Mouse (Mus musculus) CD4-positive, CD25-positive, alpha-beta regulatory T cell, adult 4 months (primary cell): ENCODE measurements around the gene Smyd4. TPM values are rescaled to one million over a fixed set of nuclear protein-coding genes. Genes with fewer than 3 reads are reported as not detected.

Source experiments
- ATAC-seq: one replicate; pipeline ENCODE4 v1.8.0; 2017
- polyA plus RNA-seq, 2 experiments: library from polyadenylated mRNA; unstranded; fragments of 100-300 nt; shearing (Covaris generic); gene quantifications; one replicate each; pipeline ENCODE4 v1.2.1; 2017

Gene Smyd4
- polyA plus RNA-seq, 2 experiments from 2014 or later, result 21.2 to 31.7 TPM

DNA sequence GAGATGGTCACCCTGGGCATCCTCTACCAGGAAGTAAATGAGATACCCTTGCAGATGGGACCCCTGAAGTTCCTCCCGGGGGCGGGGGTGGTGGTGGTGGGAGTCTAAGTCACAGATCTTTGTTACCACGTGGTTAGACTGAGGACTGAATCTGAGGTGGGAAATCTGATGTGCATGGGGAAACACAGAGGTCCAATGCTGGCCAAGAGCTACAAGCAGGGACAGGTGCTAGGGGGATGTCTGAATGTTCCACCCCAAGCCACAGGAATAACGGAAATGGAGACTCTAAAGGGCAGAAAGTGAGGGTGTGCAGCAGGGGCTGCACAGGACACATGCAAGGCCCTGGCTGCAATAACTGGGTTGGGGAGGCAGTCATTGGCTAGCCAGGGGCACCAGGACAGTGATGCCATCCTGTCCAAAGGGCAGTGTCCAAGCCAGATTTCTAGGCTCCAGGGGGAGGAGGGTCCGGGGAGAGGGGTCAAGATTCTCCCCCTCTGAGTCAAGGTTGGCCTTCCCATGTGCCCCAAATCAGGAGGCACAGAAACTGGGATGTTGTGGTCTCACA is 72.7 kb downstream of the Smyd4 start:
- no peak for ATAC-seq

GRCm38 (mm10) chr11:75421375-75422012 is 73.3 kb downstream of the Smyd4 start:
- ATAC-seq, result no peak

- ATAC-seq, result no peak
These were observed 74.0 kb downstream of the Smyd4 start, which contains the start of gene Serpinf1 for GRCm38 (mm10) chr11:75422013-75422792. Serpinf1 (minus strand) TSS chr11:75422701.

- ATAC-seq, result no peak
These were observed 74.9 kb downstream of the Smyd4 start for GRCm38 (mm10) chr11:75423091-75423490.

GRCm38 (mm10) chr11:75424033-75424432 is 75.8 kb downstream of the Smyd4 start:
- no peak for ATAC-seq

GRCm38 (mm10) chr11:75424459-75424858 is 76.2 kb downstream of the Smyd4 start:
- no peak for ATAC-seq

DNA sequence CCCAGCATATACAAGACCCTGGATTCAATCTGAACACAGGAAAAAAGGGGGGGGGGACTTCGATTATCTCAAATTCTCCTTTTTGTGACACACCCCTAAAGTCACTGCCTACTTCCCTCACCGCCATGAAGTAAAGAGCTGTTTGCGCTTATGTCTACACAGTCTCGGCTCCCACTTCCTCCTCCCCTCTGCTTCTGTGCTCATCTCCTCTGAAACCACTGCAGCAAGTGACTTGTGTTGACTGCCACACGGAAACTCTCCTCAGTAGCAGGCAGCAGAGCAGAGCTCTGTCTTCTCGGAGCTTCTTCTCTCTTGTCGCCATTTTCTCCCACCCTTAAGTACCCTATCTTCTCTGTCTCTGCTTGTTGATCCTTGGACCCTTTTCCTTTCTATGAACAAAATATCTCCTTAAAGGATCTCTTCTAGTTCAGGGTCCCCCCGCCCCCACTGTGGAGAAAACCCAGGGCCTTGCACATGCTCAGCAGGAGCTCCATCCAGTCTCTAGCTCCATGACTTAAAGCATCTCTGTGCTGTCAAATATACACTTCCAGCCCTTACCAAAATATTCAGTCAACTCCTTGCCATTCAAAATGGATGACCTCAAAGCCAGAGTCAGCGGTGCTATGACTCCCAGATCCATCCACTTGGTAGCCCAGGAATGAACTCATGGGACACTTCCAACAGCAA is 80.9 kb downstream of the Smyd4 start:
- ATAC-seq, result peak; percentile 93

DNA sequence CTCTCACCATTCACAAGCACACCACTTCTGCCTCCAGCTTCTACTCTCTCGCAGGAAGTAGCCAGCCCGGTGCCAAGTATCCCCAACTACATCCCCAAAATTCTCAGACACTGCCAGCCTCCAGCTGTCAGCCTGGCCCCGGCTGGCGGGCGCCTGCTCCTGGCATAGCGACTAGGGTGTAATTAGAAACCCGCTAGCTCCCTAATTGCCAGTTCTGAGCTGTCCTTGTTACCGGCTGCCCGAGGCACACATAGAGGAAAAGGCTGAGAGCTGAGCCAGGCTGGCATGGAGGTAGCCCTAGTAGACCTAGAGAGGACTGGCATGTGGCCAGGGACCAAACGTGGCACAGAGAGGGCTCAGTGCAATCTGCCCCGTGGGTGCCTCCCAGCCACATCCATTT is 83.1 kb downstream of the Smyd4 start:
- ATAC-seq, result no peak

- no peak for ATAC-seq
These were observed 85.9 kb downstream of the Smyd4 start for GRCm38 (mm10) chr11:75434138-75434537.

- no peak for ATAC-seq
These were observed 90.0 kb downstream of the Smyd4 start for GRCm38 (mm10) chr11:75438194-75438593.

- no peak for ATAC-seq
These were observed 90.6 kb downstream of the Smyd4 start for GRCm38 (mm10) chr11:75438804-75439203.

DNA sequence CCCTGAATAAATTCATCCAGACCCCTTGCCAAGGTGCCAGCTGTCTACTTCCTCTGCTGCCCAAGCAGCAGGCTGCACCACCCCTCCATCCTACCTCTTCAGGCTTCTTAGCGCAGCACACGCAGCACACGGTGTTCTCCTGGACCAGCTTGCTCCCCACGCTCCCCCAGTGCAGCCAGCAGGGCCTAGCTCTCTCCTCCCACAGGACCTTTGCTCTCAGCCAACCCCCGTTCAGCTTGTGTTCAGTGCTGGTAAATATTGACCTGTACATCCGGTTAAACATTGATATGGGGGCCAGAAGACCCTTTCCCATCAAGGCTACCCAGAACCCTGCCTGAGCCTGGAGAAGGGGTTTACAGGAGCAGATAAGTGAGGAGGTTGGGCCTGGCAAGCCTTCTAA is 91.1 kb downstream of the Smyd4 start, which contains the start of gene Serpinf2:
Serpinf2 (minus strand) TSS at position 229 of the 400 bp plus-strand sequence.
- ATAC-seq, result no peak

DNA sequence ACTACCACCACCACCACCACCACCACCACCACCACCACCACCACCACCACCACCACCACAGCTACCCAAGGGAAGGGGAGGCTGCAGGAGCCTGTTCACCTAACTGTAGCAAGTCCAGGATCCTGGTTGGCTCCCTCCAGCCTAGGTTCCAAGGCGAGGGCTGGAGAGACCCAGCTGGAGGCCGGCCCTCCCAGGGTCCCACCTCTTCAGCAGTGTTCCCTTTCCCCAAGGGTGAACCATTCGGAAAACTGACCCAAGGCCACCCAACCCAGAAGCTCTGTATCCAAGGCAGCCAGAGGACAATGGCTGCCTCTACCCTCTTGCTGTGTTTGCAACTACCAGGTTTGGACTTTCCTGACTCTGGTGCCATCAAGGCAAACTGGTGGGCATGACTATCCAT is 91.7 kb downstream of the Smyd4 start:
- no peak for ATAC-seq

GRCm38 (mm10) chr11:75441034-75441433 is 92.8 kb downstream of the Smyd4 start:
- no peak for ATAC-seq

DNA sequence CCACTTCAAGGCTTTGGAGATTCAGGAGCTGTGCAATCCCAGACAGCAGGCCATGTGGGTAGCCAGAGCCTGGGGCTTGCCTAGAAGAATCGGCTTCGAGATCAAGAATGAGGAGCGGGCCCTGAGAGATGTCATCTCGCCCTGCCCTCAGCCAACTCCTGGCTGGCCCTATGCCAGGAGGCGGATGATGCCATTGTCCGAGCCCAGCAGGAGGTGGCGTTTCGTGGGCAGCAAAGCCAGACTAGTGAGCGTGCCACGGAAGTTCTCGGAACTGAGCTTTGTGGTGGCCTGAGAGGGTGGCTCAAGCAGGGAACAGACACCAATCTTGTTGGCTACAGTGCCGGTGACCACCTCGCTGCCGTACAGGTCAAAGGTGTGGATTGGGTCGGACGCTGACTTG is 93.4 kb downstream of the Smyd4 start:
- no peak for ATAC-seq

DNA sequence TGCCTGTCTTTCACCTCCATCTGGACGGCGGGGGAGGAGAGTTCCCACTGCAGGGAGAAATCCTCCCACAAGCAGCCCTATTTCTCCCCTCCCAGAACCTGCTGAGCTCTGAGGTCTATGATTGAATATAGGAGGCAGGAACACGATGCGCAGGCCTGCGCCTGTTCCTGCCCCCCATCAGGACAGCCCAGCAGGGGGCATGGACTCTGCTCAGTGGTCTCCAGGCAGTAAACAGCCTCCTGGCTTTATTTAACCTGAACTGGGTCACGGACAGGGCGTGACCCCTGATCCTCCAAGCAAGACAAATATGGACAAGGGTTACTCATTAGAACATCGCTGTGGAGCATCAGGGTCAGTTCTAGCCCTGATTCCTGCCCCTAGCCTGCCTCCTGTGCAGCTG is 95.5 kb downstream of the Smyd4 start:
- ATAC-seq, result no peak

- no peak for ATAC-seq
These were observed 100.3 kb downstream of the Smyd4 start for GRCm38 (mm10) chr11:75448575-75448974.

GRCm38 (mm10) chr11:75449695-75450094 is 101.5 kb downstream of the Smyd4 start:
- ATAC-seq, result no peak

DNA sequence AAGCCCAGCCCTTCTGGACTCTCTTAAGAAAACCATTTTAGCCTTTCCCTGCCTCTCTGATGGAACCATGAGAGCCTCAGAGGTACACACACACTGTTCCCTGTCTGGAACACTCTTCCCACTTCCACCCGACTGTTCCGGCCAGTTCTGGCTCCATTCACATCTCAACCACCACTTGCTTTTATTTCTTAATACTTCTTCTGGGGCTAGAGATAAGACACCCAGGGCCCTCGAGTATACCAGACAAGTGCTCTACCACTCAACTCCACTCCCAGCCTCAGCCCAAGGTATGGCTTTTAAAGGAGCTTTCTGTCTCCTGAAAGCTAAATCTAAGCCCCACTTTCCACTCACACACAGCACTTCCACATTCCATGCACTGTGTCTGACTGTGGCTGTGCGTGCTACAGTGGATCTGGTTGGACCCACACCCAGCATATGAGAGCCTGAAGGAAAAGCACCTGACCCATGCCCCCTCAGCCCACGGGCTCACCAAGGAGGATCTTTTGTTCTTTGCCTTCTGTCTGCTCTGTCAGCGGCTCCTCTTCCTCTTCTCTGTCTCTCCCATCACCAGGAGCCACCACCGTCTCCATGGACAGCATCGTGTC is 102.2 kb downstream of the Smyd4 start:
- ATAC-seq, result no peak

DNA sequence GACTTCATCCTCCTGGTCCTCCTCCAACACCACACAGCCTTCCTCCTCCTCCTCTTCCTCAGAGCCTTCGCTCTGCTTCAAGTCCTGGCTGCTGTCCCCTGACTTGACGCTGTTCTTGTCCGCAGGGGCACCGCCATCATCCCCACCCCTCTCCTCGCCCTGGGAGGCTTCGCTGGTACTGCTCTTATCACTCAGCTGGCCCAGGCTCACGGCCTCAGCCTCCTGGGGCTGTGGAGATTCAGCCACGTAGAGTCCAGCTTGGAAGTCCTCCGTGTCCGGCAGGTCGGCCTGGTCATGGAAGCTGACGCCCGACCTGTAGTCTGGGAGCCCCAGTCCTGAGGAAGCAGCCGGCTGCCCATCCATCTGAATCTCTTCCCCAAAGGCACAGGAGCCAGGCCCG is 102.7 kb downstream of the Smyd4 start:
- ATAC-seq, result no peak

DNA sequence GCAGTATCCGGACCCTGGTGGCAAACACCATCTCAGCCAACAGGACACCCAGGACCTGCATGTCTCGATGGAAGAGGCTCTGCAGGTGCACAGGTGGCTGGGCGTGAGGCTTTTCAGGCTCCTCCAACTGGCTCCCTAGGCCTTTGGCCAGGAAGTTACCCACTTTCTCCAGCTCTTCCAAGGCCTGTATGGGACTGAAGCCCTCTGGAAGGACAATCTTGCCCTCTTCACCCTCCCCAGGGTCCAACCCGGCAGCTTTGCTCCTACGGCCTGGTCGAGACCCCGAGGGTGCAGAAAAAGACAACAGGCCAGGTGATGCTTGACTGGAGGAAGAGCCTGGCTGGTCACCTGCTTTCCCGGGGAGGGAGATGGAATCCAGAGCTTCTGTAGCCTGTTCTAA is 103.8 kb downstream of the Smyd4 start:
- no peak for ATAC-seq

- no peak for ATAC-seq
These were observed 104.8 kb downstream of the Smyd4 start for GRCm38 (mm10) chr11:75452812-75453557.
